Mouse (Mus musculus): ENCODE data around the gene Fbxo34.
"Not testable (repeated sequence)": the region's sequence is repeated elsewhere in the genome, so short reads cannot be mapped to it uniquely, and the experiment has no call there.

Fbxo34 gene

GRCm38 (mm10) chr14:47518619-47519018, 68.4 kb downstream of the Fbxo34 start:
- DNase-seq (ENCODE audit: low spot score): no peak

GRCm38 (mm10) chr14:47520751-47521449, 70.7 kb downstream of the Fbxo34 start:
- no peak for DNase-seq (ENCODE audit: low spot score)

GRCm38 (mm10) chr14:47521609-47522008, 71.4 kb downstream of the Fbxo34 start:
- DNase-seq (ENCODE audit: low spot score): no peak

- no peak for DNase-seq (ENCODE audit: low spot score)
Measured at GRCm38 (mm10) chr14:47522301-47522700, 72.1 kb downstream of the Fbxo34 start.

GRCm38 (mm10) chr14:47525374-47525773, 75.2 kb downstream of the Fbxo34 start:
- DNase-seq (ENCODE audit: low spot score): no peak

- DNase-seq (ENCODE audit: low spot score): no peak
Measured at GRCm38 (mm10) chr14:47525861-47526260, 75.6 kb downstream of the Fbxo34 start.

GRCm38 (mm10) chr14:47527833-47528232, 77.6 kb downstream of the Fbxo34 start:
- DNase-seq (ENCODE audit: low spot score): no peak

- DNase-seq (ENCODE audit: low spot score): no peak
Measured at GRCm38 (mm10) chr14:47528293-47528692, 78.1 kb downstream of the Fbxo34 start.

GRCm38 (mm10) chr14:47529019-47529418, 78.8 kb downstream of the Fbxo34 start:
- no peak for DNase-seq (ENCODE audit: low spot score)

GRCm38 (mm10) chr14:47529592-47529991, 79.4 kb downstream of the Fbxo34 start:
- DNase-seq (ENCODE audit: low spot score): not testable (repeated sequence)

- DNase-seq (ENCODE audit: low spot score): no peak
Measured at GRCm38 (mm10) chr14:47532496-47532895, 82.3 kb downstream of the Fbxo34 start.

GRCm38 (mm10) chr14:47533365-47534175, 83.3 kb downstream of the Fbxo34 start:
- no peak for DNase-seq (ENCODE audit: low spot score)

GRCm38 (mm10) chr14:47534176-47534525, 83.9 kb downstream of the Fbxo34 start:
- no peak for DNase-seq (ENCODE audit: low spot score)

GRCm38 (mm10) chr14:47535096-47535495, 84.9 kb downstream of the Fbxo34 start:
- DNase-seq (ENCODE audit: low spot score): no peak

GRCm38 (mm10) chr14:47541325-47541948, 91.2 kb downstream of the Fbxo34 start:
- DNase-seq (ENCODE audit: low spot score): no peak

GRCm38 (mm10) chr14:47542283-47542682, 92.1 kb downstream of the Fbxo34 start:
- no peak for DNase-seq (ENCODE audit: low spot score)

- DNase-seq (ENCODE audit: low spot score): no peak
Measured at GRCm38 (mm10) chr14:47544286-47544685, 94.1 kb downstream of the Fbxo34 start.

- no peak for DNase-seq (ENCODE audit: low spot score)
Measured at GRCm38 (mm10) chr14:47544877-47545276, 94.7 kb downstream of the Fbxo34 start.

- DNase-seq (ENCODE audit: low spot score): no peak
Measured at GRCm38 (mm10) chr14:47551668-47552067, 101.4 kb downstream of the Fbxo34 start.

- no peak for DNase-seq (ENCODE audit: low spot score)
Measured at GRCm38 (mm10) chr14:47553380-47553779, 103.2 kb downstream of the Fbxo34 start.

- no peak for DNase-seq (ENCODE audit: low spot score)
Measured at GRCm38 (mm10) chr14:47554236-47554635, 104.0 kb downstream of the Fbxo34 start.

- DNase-seq (ENCODE audit: low spot score): no peak
Measured at GRCm38 (mm10) chr14:47555225-47555624, 105.0 kb downstream of the Fbxo34 start.

GRCm38 (mm10) chr14:47560714-47561113, 110.5 kb downstream of the Fbxo34 start:
- DNase-seq (ENCODE audit: low spot score): no peak

Data from urinary bladder, postnatal 10 days (tissue).